Mouse (Mus musculus) layer of hippocampus, adult 2 months (tissue): ENCODE measurements at regions not wholly inside any gene's neighbourhood (a gene's known extent, or its start where the extent isn't known, plus 50 kb on each side); places are given as distances from the start of the nearest gene placed in this dataset.

ENCODE experiments used
- DNase-seq, 2 experiments: peaks; one replicate each; pipeline ENCODE4 v3.0.0; 2022; ENCODE audit warnings: low spot score in 2 of 2
- H3K27ac ChIP-seq: fragments of 200-600 bp; 2 replicates; pipeline ENCODE4 v1.8.1; 2022
- H3K4me3 ChIP-seq: fragments of 200-600 bp; 2 replicates; pipeline ENCODE4 v1.8.1; 2022; ENCODE audit warnings: mild to moderate bottlenecking
- CTCF ChIP-seq: fragments of 200-600 bp; conservative IDR thresholded peaks from 2 replicates; pipeline ENCODE4 v1.8.1; 2022; ENCODE audit warnings: antibody characterized with exemption, mild to moderate bottlenecking, moderate library complexity

- Histone ChIP-seq H3K27ac (no peak overlapping the region), H3K4me3 (no peak overlapping the region)
- DNase-seq: peak in 1 of 2 experiments; percentile 51
- peak; percentile 43 for TF ChIP-seq CTCF
Measured at GRCm38 (mm10) chr8:5918136-5918535, 813.0 kb upstream of the Slc10a2 start.
